Mouse (Mus musculus) midbrain, embryonic 12.5 days (tissue): ENCODE results near the gene Usp33. TPM values are rescaled to one million over a fixed set of nuclear protein-coding genes. Genes with fewer than 3 reads are reported as not detected.
"Not testable (repeated sequence)": the region's sequence is repeated elsewhere in the genome, so short reads cannot be mapped to it uniquely, and the experiment has no call there.

ENCODE experiments used
- ATAC-seq: fragments of 200-750 bp; cut with Nextera tagmentation; 2 replicates; pipeline ENCODE4 v1.8.0; 2017; ENCODE audit warnings: low read depth, moderate TSS enrichment, moderate library complexity; ENCODE audit not compliant: low FRiP score
- H3K27ac ChIP-seq: fragments of 300-500 bp; sonication (generic); replicated peaks from 2 replicates; pipeline ENCODE4 v1.5.1; 2016; ENCODE audit warnings: mild to moderate bottlenecking
- H3K27me3 ChIP-seq: fragments of 300-500 bp; sonication (generic); 2 replicates; pipeline ENCODE4 v1.6.1; 2016; ENCODE audit warnings: mild to moderate bottlenecking
- H3K36me3 ChIP-seq: fragments of 300-500 bp; sonication (generic); 2 replicates; pipeline ENCODE4 v1.6.1; 2016
- H3K4me1 ChIP-seq: fragments of 300-500 bp; sonication (generic); 2 replicates; pipeline ENCODE4 v1.6.1; 2016
- H3K4me2 ChIP-seq: fragments of 300-500 bp; sonication (generic); replicated peaks from 2 replicates; pipeline ENCODE4 v1.6.1; 2016; ENCODE audit warnings: mild to moderate bottlenecking, moderate library complexity
- H3K4me3 ChIP-seq: fragments of 300-500 bp; sonication (generic); 2 replicates; pipeline ENCODE4 v1.5.1; 2016; ENCODE audit warnings: mild to moderate bottlenecking
- H3K9ac ChIP-seq: fragments of 300-500 bp; sonication (generic); replicated peaks from 2 replicates; pipeline ENCODE4 v1.6.1; 2016; ENCODE audit warnings: mild to moderate bottlenecking, moderate library complexity
- H3K9me3 ChIP-seq: fragments of 300-500 bp; sonication (generic); 2 replicates; pipeline ENCODE4 v1.6.1; 2016; ENCODE audit warnings: mild to moderate bottlenecking
- WGBS: fragments of 180-500 bp; shearing (Covaris S2); methylation state at CpG from one replicate; pipeline ENCODE4 v1.1.7; 2016; 5-methylcytosine and 5-hydroxymethylcytosine counted together
- polyA plus RNA-seq: library from polyadenylated mRNA; unstranded; fragments of >200 nt; fragmentation: Nextera tagmentation; extraction: Ambion mirVana; gene quantifications from 2 replicates; pipeline ENCODE4 v1.2.1, GENCODE M21; 2016

Usp33 gene
- 72.1 and 75.1 TPM in 2 replicates for polyA plus RNA-seq

DNA sequence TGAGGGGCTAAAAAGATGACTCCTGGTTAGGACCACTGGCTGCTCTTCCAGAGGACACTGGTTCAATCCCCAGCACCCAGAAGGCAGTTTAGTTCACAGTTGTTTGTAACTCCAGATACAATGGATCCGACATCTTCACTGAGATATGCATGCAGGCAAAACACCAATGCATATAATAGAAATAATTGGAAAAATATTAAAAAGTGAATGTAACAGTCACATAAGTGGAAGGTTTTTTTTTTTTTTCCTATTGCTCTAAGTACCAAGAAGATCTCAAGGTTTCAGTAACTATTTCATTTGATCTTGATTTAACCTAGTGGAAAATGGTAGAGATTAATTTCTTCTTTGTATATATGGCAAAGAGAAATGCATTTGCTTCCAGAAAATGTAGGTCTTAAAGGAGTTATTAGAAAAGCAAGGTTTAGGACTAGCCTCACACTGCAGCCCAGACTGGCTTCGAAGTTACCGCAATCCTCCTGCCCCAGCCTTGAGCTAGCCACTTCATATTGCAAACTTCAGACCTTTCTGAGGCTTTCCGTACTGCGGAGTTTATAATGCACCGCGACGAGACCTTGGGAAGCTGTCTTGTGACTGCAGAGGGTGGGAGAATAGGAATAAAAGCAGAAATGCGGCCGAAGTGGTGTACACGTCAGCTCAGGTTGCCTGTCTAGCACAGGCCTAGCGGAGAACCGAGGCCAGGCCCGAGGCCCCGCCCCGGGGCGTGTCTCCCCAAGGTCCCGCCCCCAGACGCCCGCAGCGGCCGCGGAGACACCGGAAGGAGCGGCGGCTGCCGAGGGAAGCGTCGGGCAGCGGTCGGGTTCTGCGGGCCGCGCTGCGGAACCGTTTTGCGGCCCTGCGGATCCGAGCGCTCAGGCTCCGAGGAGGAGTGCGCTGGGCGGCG is at the start of gene Usp33:
Usp33 (plus strand) TSS at position 747 of the 901 bp plus-strand sequence.
- Histone ChIP-seq H3K27ac (peak within 1 kb of the TSS; percentile 63), H3K9ac (peak within 1 kb of the TSS; percentile 84), H3K9me3 (no peaks in the 10 kb centered on the region), H3K27me3 (no peaks in the 10 kb centered on the region), H3K4me3 (peak within 1 kb of the TSS; percentile 75), H3K4me1 (peaks cover 16% of the 10 kb centered on the region), H3K36me3 (no peaks in the 10 kb centered on the region), H3K4me2 (peak within 1 kb of the TSS; percentile 56)
- WGBS: 9% methylated on average over 33 of the region's 44 CpGs
- peak; percentile 98 for ATAC-seq

DNA sequence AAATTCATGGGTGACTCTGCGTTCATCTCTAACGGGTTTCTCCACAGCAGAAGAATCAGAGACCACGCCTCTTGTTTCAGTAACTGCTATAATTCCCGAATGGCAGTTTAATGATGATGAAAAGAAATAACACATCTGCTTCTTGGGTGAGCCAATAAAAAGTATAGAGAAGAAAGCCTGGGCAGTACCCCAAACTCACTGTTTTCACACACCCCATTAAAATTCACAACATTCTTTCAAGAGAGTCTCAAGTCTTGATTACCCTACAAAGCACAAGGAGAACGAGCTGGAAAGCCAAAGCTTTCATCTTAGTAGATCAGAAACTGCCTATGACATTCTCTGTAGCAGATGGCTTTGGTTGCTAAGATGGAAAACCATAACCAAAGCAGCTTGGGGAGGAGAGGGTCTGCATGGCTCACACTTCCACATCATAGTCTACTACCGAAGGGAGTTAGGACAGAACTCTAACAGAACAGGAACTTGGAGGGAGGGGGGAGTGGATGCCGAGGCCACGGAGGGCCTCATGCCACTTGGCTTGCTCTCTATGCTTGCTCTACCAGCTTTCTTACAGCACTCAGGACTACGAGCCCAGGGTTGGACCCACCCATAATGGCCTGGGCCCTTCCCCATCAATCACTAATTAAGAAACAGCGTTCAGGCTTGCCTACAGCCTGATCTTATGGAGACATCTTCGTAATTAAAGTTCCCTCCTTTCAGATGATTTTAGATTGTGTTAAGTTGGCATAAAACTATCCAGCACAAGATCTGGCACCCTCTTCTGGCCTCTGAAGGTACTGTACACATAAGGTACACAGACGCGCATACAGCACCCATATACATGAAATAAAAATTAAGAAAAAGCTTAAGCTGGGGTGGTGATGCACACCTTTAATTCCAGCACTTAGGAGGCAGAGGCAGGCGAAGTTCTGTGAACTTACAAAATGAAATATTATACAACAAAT is 45.6 kb upstream of the Usp33 start:
- Histone ChIP-seq H3K9me3 (no peaks in the 10 kb centered on the region), H3K4me1 (no peaks in the 10 kb centered on the region), H3K4me2 (no peak overlapping the region), H3K36me3 (peaks cover 48% of the 10 kb centered on the region), H3K4me3 (no peak overlapping the region), H3K27ac (no peak overlapping the region), H3K27me3 (no peaks in the 10 kb centered on the region), H3K9ac (no peak overlapping the region)
- WGBS: 91% methylated on average over 14 of the region's 14 CpGs
- ATAC-seq: no peak

DNA sequence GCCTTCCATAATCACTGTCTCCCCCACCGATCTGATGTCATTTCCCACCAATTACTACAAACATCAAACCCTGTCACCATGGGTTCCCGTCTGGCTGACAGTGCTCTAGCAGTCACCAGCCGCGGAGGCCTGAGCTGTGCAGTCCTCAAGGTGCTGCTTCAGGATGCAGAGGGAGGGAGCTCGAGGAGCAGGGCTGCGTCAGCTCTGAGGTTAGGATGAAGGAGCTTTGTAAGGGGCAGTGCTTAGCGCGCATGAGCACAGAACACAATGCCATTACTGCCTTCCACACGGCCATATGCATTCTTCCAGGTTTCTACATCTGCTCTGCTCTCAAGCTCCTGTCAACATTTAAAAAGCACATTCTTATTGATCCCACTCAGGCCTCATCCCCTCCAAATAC is 43.3 kb upstream of the Usp33 start:
- Histone ChIP-seq H3K9ac (no peak overlapping the region), H3K4me3 (no peak overlapping the region), H3K9me3 (no peaks in the 10 kb centered on the region), H3K36me3 (peaks cover 50% of the 10 kb centered on the region), H3K27me3 (no peaks in the 10 kb centered on the region), H3K27ac (no peak overlapping the region), H3K4me1 (no peaks in the 10 kb centered on the region), H3K4me2 (no peak overlapping the region)
- 77% methylated on average over 9 of the region's 9 CpGs for WGBS
- ATAC-seq: no peak

DNA sequence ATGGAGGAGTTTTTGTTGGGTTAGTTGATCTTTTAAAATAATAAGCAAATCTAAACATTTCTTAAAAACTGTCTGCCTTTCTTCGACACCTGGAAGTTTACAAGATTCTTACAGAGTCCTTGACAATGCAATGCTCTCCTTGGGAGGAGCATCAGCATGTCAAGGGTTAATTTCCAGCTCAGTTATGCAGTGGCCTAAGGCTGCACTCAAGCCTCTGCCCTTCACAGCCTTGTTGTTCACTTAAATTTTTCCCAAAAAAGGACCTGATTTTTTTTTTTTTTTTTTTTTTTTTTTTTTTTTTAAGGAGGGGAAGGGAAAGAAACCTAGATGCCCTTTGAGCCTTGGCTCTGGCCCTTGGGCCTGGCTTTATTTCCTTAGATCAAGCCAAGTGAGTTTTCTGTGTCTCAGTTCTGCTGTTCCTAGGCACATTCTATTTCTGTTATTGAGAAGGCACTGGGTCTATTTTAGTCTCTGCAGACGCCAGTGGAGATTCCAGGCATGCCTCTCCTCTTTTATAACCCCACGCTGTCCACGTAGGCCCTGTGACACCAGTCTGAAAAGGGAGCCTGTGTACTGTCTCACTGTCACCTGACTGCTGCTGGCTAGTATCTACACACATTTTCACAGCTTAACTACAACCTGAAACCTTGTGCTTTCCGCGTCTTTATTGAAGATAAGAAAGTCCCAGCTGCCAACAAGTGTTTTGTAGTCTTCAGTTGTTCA is 42.0 kb upstream of the Usp33 start:
- WGBS: 74% methylated on average over 6 of the region's 6 CpGs
- H3K4me2 ChIP-seq: no peak overlapping the region
- no peak for ATAC-seq
- H3K27ac ChIP-seq: no peak overlapping the region
- no peak overlapping the region for H3K9ac ChIP-seq
- H3K36me3 ChIP-seq: peaks cover 50% of the 10 kb centered on the region
- H3K4me3 ChIP-seq: no peak overlapping the region
- H3K9me3 ChIP-seq: no peaks in the 10 kb centered on the region
- no peaks in the 10 kb centered on the region for H3K27me3 ChIP-seq
- H3K4me1 ChIP-seq: no peaks in the 10 kb centered on the region

DNA sequence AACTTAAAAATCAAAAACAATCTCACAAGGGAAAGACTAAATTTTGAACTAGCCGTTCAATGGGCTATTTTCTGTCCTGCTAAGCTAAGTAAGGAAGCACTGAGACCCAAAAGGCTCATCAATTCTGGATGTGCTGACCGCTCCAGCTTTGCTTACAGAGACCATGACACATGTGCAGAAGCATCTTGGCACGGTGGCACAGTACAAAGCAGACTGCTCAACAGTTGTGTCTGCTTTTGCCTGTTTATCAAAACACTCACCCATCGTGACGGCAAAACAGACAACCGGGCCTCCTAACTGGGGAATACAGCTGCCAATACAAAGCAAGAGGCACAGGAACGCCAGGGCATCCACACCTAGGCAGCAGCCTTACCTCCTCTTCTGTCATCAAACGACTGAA is 41.2 kb upstream of the Usp33 start:
- Histone ChIP-seq H3K4me2 (no peak overlapping the region), H3K4me1 (no peaks in the 10 kb centered on the region), H3K36me3 (peaks cover 46% of the 10 kb centered on the region), H3K27me3 (no peaks in the 10 kb centered on the region), H3K9me3 (no peaks in the 10 kb centered on the region), H3K9ac (no peak overlapping the region), H3K27ac (no peak overlapping the region), H3K4me3 (no peak overlapping the region)
- no peak for ATAC-seq
- WGBS: 93% methylated on average over 8 of the region's 8 CpGs

DNA sequence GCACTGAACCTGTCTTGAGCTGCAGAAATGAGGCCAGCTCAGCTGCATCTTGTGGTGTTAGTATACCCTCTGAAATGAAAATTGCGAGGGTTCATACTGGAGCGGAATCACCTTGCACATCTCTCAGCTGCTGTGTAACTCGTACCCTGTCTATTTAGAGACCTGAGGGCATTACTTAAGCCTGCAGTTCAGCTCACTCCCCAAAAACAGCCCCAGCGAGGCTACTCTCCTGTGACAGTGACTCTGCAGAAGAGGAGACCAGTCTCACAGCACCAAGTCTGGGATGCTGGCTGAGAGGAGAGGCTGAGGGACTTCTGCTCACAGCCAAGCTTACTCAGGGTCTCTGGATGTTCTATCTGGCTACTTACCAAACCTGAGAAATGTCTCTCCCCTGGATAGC is 40.3 kb upstream of the Usp33 start:
- Histone ChIP-seq H3K9ac (no peak overlapping the region), H3K27ac (no peak overlapping the region), H3K36me3 (peaks cover 42% of the 10 kb centered on the region), H3K27me3 (no peaks in the 10 kb centered on the region), H3K4me1 (no peaks in the 10 kb centered on the region), H3K4me2 (no peak overlapping the region), H3K4me3 (no peak overlapping the region), H3K9me3 (no peaks in the 10 kb centered on the region)
- no peak for ATAC-seq
- 91% methylated on average over 4 of the region's 4 CpGs for WGBS

DNA sequence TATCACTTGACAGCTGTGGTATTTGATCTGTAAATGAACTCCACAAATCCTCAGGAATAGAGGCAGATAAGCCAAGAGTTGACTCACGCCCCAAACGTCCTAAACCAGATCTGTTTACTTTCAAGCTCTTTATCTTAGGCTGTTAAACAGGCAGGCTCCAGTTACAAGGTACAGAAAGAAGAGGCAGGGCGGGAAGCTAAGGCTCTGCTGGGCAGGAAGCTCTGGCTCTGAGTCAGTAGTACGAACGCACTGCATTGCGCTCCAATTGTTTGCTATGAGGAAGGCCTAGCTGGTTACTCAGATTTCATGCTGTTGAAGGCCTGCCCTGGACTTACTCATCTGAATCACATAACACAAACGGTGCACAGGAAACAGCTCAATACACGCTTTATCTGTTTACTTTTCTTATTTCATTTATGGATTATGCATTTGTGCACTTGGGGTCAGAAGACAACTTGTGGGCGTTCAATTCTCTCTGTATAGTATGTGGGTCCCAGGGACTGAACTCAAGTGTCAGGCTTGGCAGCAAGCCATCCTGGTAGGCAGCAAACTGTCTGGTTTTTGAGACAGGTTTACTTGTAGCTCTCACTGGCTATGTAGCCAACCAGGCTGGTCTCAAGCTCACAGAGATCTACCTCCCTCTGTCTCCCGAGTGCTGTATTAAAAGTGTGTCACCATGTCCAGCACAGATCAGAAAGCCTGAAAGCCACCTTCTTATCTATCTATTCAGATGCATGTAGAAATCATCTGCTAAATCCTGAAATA is 37.6 kb upstream of the Usp33 start:
- no peak overlapping the region for H3K4me2 ChIP-seq
- no peaks in the 10 kb centered on the region for H3K9me3 ChIP-seq
- no peaks in the 10 kb centered on the region for H3K4me1 ChIP-seq
- H3K27me3 ChIP-seq: no peaks in the 10 kb centered on the region
- H3K36me3 ChIP-seq: peaks cover 35% of the 10 kb centered on the region
- no peak overlapping the region for H3K27ac ChIP-seq
- ATAC-seq: no peak
- H3K9ac ChIP-seq: no peak overlapping the region
- 72% methylated on average over 10 of the region's 10 CpGs for WGBS
- no peak overlapping the region for H3K4me3 ChIP-seq

DNA sequence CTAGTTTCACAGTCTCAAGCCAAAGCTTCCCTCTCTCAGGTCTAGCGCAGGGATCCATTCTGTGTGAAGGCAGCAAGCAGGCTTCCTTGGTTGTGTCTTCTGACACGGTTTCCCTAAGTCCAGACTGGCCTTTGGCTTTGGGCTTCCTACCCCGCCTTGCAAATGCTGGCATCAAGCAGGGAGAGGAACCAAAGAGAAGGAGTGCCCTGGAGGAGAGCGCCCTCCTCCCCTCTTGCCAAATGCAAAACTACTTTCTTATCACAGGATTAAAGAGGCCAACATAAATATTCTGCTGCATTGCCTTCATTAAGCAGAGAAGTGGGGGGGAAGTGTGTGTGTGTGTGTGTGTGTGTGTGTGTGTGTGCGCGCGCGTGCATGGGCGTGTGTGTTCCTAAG is 37.0 kb upstream of the Usp33 start:
- H3K36me3 ChIP-seq: peaks cover 35% of the 10 kb centered on the region

DNA sequence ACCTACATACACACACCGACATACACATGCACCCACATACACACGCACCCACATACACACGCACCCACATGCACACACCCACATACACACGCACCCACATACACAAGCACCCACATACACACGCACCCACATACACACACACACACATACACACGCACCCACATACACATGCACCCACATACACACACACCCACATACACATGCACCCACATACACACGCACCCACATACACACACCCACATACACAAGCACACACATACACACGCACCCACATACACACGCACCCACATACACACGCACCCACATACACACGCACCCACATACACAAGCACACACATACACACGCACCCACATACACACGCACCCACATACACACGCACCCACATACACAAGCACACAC is 31.6 kb upstream of the Usp33 start:
- not testable (repeated sequence) for H3K4me1 ChIP-seq, H3K9me3 ChIP-seq, H3K9ac ChIP-seq, H3K27me3 ChIP-seq, H3K27ac ChIP-seq, ATAC-seq, H3K4me3 ChIP-seq, H3K4me2 ChIP-seq
- peaks cover 10% of the 10 kb centered on the region for H3K36me3 ChIP-seq
- 80% methylated on average over 14 of the region's 14 CpGs for WGBS

More for the DNA sequence above, 37.0 kb upstream of the Usp33 start:
- Histone ChIP-seq H3K27ac (no peak overlapping the region), H3K27me3 (no peaks in the 10 kb centered on the region), H3K9me3 (no peaks in the 10 kb centered on the region), H3K4me3 (no peak overlapping the region), H3K9ac (no peak overlapping the region), H3K4me2 (no peak overlapping the region), H3K4me1 (no peaks in the 10 kb centered on the region)
- 94% methylated on average over 9 of the region's 9 CpGs for WGBS
- ATAC-seq: no peak

DNA sequence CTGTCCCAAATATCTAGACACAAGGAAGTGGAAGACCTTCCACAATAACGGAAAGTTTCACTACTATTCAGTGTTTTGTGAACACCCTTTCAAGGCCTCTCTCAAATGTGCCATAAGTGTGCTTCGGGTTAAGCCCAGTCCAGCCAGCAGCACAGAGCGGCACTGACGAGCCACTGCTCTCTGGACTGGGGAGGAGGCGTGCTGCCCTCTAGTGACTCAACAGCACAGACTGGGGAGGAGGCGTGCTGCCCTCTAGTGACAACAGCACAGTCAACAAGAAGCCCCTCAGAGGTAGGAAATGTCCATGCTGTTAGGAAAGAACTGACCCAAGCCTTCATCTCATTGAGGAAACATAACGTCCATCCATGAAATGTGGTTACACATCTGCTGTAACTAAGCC is 30.7 kb upstream of the Usp33 start:
- Histone ChIP-seq H3K27me3 (no peaks in the 10 kb centered on the region), H3K9ac (no peak overlapping the region), H3K4me2 (no peak overlapping the region), H3K36me3 (peaks cover 13% of the 10 kb centered on the region), H3K27ac (no peak overlapping the region), H3K9me3 (no peaks in the 10 kb centered on the region), H3K4me1 (no peaks in the 10 kb centered on the region), H3K4me3 (no peak overlapping the region)
- peak; percentile 86 for ATAC-seq
- 16% methylated on average over 7 of the region's 7 CpGs for WGBS
